Mouse (Mus musculus) midbrain, postnatal 0 days (tissue): Measurements from ENCODE around the gene Cenpu. TPM values are rescaled to one million over a fixed set of nuclear protein-coding genes. Genes with fewer than 3 reads are reported as not detected.
"Not testable (repeated sequence)": the region's sequence is repeated elsewhere in the genome, so short reads cannot be mapped to it uniquely, and the experiment has no call there.

Experiments
- ATAC-seq: fragments of 200-750 bp; cut with Nextera tagmentation; 2 replicates; pipeline ENCODE4 v1.8.0; 2017; ENCODE audit warnings: moderate number of reproducible peaks, mild to moderate bottlenecking, moderate TSS enrichment, moderate library complexity; ENCODE audit not compliant: low FRiP score
- DNase-seq: peaks from one replicate; pipeline ENCODE4 v3.0.0-alpha.2; 2015; ENCODE audit warnings: low spot score
- H3K27ac ChIP-seq: fragments of 300-500 bp; sonication (generic); 2 replicates; pipeline ENCODE4 v1.5.1; 2014; ENCODE audit warnings: low read depth, mild to moderate bottlenecking, low read length, mixed read lengths
- H3K27me3 ChIP-seq: fragments of 300-500 bp; sonication (generic); 2 replicates; pipeline ENCODE4 v1.6.1; 2014; ENCODE audit warnings: low read length, control low read depth, mixed read lengths; ENCODE audit not compliant: insufficient read depth
- H3K36me3 ChIP-seq: fragments of 300-500 bp; sonication (generic); 2 replicates; pipeline ENCODE4 v1.6.1; 2014; ENCODE audit warnings: low read length, control low read depth, mixed read lengths; ENCODE audit not compliant: insufficient read depth
- H3K4me1 ChIP-seq: fragments of 300-500 bp; sonication (generic); 2 replicates; pipeline ENCODE4 v1.6.1; 2014; ENCODE audit warnings: mild to moderate bottlenecking, control low read depth, antibody characterized with exemption, low read length, mixed read lengths; ENCODE audit not compliant: insufficient read depth
- H3K4me2 ChIP-seq: fragments of 300-500 bp; sonication (generic); 2 replicates; pipeline ENCODE4 v1.6.1; 2014; ENCODE audit warnings: low read depth, mild to moderate bottlenecking, low read length, mixed read lengths; ENCODE audit not compliant: poor library complexity, severe bottlenecking
- H3K4me3 ChIP-seq: fragments of 300-500 bp; sonication (generic); 2 replicates; pipeline ENCODE4 v1.5.1; 2014; ENCODE audit warnings: low read depth, mild to moderate bottlenecking, low read length, moderate library complexity
- H3K9ac ChIP-seq: fragments of 300-500 bp; sonication (generic); replicated peaks from 2 replicates; pipeline ENCODE4 v1.6.1; 2014; ENCODE audit warnings: mild to moderate bottlenecking, low read length, moderate library complexity, mixed read lengths; ENCODE audit not compliant: poor library complexity, severe bottlenecking
- H3K9me3 ChIP-seq: fragments of 300-500 bp; sonication (generic); 2 replicates; pipeline ENCODE4 v1.6.1; 2016; ENCODE audit warnings: low read length, control low read depth
- CTCF ChIP-seq: IDR thresholded peaks from 2 replicates; pipeline ENCODE4 v1.5.1; 2016; ENCODE audit warnings: antibody characterized with exemption, mild to moderate bottlenecking
- WGBS: fragments of 180-500 bp; shearing (Covaris S2); extraction: QIAGEN DNeasy Blood & Tissue Kit; methylation state at CpG from one replicate; pipeline ENCODE4 v1.1.7; 2014; 5-methylcytosine and 5-hydroxymethylcytosine counted together
- polyA plus RNA-seq: library from polyadenylated mRNA; unstranded; fragments of >200 nt; fragmentation: Nextera tagmentation; extraction: Ambion mirVana; gene quantifications from 2 replicates; pipeline ENCODE4 v1.2.1, GENCODE M21; 2015
- total RNA-seq: library from RNA; depleted of rRNA; stranded (reverse); fragments of >200 nt; gene quantifications from 2 replicates; pipeline ENCODE4 v1.2.3, GENCODE M21; 2014

Gene Cenpu
- total and polyA plus RNA-seq, 2 experiments from 2014 or later = 2.9 to 6.6 TPM

DNA sequence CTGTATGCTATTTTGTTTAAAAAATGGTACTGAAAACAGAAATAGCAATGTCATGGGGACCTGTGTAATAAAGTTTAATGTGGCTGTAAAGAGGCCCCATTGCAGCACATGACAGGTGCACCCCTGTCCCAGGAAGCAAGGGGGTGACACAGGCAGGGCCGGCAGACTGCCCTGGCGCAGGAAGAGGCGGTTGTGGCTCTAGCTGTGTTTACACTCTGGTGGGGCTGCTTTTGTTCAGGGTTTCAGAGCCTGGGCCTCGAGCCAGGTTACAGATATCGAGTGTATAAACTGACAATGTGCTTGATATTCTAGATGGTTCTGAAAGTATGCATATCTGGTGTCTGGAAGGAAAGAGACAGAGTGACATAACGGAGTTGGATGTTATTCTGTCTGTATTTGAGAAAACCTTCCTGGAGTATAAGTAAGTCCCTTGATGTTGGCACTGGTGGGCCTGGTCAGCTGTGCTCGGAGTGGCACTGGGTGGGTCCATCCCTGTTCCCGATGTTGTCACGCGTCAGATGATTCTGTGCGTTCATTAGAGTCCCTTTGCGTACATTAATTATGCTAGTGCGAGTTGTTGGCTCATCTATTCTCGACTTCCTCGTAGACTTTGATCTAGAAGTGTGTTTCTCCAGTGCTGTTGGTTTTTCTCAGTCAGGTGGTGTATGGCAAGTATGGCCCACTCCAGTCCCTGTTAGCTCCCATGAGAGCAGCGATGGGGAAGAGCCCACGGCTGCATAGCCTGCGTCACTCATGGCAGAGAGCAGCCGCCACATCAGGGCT is 18.0 kb downstream of the Cenpu start:
- no peaks in the 10 kb centered on the region for H3K27me3 ChIP-seq
- no peak overlapping the region for H3K4me2 ChIP-seq
- H3K9me3 ChIP-seq = no peaks in the 10 kb centered on the region
- TF ChIP-seq CTCF = no peak
- H3K36me3 ChIP-seq = 0 out of 2 replicates have a peak, but pooled peaks cover 2% of the 10 kb centered on the region
- H3K27ac ChIP-seq = no peak overlapping the region
- H3K9ac ChIP-seq = no peak overlapping the region
- ATAC-seq (no peak), DNase-seq (no peak)
- WGBS = 91% methylated on average over 19 of the region's 19 CpGs
- H3K4me3 ChIP-seq = no peak overlapping the region
- H3K4me1 ChIP-seq = no peaks in the 10 kb centered on the region

DNA sequence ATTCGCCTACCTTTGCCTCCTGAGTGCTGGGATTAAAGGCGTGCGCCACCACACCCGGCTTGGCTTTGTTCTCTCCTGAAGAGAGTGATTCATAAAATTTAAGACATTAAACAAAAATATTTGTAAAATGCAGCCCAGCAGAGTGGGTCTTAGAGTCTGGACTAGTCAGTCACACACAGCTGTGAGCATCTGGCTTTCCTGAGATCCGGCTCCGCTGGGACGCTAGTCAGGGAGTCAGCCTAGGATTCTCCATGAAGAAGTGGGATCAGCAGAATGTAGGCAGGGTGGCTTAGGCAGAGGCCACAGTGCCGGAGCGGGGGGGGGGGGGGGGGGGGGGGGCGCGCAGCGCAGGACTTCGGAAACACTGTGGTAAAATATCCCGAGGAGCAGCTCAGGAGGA is 18.8 kb downstream of the Cenpu start:
- Histone ChIP-seq H3K27me3 (no peaks in the 10 kb centered on the region), H3K4me2 (no peak overlapping the region), H3K4me3 (no peak overlapping the region), H3K4me1 (no peaks in the 10 kb centered on the region), H3K27ac (no peak overlapping the region), H3K9me3 (no peaks in the 10 kb centered on the region), H3K36me3 (0 out of 2 replicates have a peak, but pooled peaks cover 5% of the 10 kb centered on the region), H3K9ac (no peak overlapping the region)
- WGBS = 95% methylated on average over 9 of the region's 14 CpGs
- TF ChIP-seq CTCF = no peak
- DNase-seq (no peak), ATAC-seq (no peak)

DNA sequence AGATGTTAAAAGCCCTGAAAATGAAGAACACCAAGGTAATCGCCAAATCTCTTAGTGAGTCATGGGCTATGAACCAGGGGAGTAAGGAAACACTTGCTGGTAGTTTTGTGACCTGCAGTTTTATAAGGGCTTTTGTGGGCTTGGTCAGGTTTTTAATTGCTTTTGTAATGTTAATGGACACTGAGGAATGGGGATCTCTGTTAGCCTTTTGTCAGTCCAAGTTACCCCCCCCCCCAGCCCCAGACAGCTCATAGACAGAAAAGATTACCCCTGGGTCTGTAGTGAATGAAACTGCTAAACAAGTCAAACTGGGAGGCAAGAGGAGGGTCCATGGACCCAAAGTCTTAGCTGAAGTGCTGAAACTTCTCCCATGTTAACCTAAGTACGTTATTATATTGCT is 21.6 kb downstream of the Cenpu start:
- no peak for TF ChIP-seq CTCF

DNA sequence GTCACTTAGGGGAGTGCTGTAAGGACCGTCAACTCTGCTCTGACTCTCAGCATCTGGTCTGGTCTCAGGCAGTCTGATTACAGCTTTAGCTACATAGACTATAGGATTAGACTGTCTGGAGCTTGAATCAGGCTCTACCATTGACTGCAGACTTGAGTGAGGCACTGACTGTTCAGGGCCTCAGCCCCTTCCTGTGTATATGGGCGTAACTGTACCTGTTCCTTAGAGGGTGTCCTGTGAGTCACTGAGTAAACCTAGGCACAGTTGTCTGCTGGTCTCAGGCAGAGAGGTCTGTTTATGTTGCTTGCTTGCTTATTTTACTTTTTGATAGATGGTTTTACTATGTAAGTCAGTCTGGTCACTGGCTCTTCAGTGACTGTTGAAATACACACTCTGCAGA is 22.1 kb downstream of the Cenpu start:
- Histone ChIP-seq H3K9me3 (no peaks in the 10 kb centered on the region), H3K27me3 (no peaks in the 10 kb centered on the region), H3K4me1 (no peaks in the 10 kb centered on the region), H3K36me3 (peaks cover 20% of the 10 kb centered on the region), H3K27ac (no peak overlapping the region), H3K9ac (no peak overlapping the region), H3K4me2 (no peak overlapping the region), H3K4me3 (no peak overlapping the region)
- ATAC-seq (no peak), DNase-seq (no peak)
- no peak for TF ChIP-seq CTCF
- 93% methylated on average over 2 of the region's 2 CpGs for WGBS

More for the DNA sequence above, 21.6 kb downstream of the Cenpu start:
- ATAC-seq = no peak
- peaks cover 18% of the 10 kb centered on the region for H3K36me3 ChIP-seq
- H3K4me3 ChIP-seq = no peak overlapping the region
- no peak overlapping the region for H3K9ac ChIP-seq
- 86% methylated on average over 2 of the region's 2 CpGs for WGBS
- H3K4me2 ChIP-seq = no peak overlapping the region
- DNase-seq = no peak
- no peaks in the 10 kb centered on the region for H3K27me3 ChIP-seq
- H3K9me3 ChIP-seq = no peaks in the 10 kb centered on the region
- H3K4me1 ChIP-seq = no peaks in the 10 kb centered on the region
- H3K27ac ChIP-seq = no peak overlapping the region

DNA sequence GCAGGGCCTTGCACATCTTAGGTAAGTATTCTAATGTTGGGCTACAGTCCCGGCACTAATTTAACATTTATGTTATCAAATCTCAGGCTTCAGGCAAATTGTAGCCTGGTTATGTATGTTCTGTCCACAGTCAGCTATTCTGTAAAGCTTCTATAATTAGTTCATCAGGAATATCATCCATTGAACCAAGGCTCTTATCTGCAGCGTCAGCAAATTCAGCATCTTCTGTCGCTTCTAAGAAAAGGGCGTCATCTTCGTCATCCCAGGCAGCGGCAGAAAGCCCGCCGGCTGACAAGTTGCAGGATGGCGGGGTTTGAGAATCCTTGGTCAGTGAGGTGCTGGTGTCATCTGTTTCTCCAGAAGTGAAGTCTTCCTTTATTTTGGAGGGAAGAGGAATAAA is 27.0 kb downstream of the Cenpu start:
- Histone ChIP-seq H3K27ac (no peak overlapping the region), H3K9me3 (no peaks in the 10 kb centered on the region), H3K4me2 (no peak overlapping the region), H3K4me3 (no peak overlapping the region), H3K9ac (no peak overlapping the region), H3K36me3 (peaks cover 27% of the 10 kb centered on the region), H3K27me3 (no peaks in the 10 kb centered on the region), H3K4me1 (no peaks in the 10 kb centered on the region)
- no peak for ATAC-seq
- 95% methylated on average over 9 of the region's 9 CpGs for WGBS
- no peak for TF ChIP-seq CTCF
- no peak for DNase-seq

DNA sequence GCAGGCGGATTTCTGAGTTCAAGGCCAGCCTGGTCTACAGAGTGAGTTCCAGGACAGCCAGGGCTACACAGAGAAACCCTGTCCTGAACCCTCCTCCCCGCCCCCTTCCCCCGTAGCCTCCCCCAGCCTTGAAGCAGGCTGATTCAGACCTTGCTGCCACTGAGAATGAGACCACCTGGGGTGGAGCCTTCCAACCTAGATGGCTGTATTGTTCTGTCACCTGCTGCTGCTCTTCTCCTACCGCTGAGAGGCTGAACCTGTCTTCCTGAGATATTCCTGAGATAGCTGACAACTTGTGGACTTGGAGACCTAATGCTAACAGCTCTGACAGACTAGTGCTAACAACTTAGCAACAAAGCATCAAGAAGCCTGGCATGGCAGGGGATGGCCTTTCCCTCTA is 32.5 kb downstream of the Cenpu start:
- DNase-seq, H3K4me3 ChIP-seq, ATAC-seq, H3K27ac ChIP-seq, H3K27me3 ChIP-seq, H3K4me2 ChIP-seq, H3K9me3 ChIP-seq, H3K9ac ChIP-seq, H3K36me3 ChIP-seq, H3K4me1 ChIP-seq: not testable (repeated sequence)
- WGBS = 44% methylated on average over 4 of the region's 4 CpGs
